Mouse (Mus musculus) urinary bladder, postnatal 25 days (tissue): ENCODE measurements at regions not wholly inside any gene's neighbourhood (a gene's known extent, or its start where the extent isn't known, plus 50 kb on each side); places are given as distances from the start of the nearest gene placed in this dataset.
A peak's percentile ranks its signal among the peaks of the same experiment; 100 is the strongest.

Source experiments
- DNase-seq: peaks from one replicate; pipeline ENCODE4 v3.0.0; 2022; ENCODE audit warnings: low spot score

GRCm38 (mm10) chr5:119944371-119944770 is 111.9 kb downstream of the Tbx5 start:
- no peak for DNase-seq

DNA sequence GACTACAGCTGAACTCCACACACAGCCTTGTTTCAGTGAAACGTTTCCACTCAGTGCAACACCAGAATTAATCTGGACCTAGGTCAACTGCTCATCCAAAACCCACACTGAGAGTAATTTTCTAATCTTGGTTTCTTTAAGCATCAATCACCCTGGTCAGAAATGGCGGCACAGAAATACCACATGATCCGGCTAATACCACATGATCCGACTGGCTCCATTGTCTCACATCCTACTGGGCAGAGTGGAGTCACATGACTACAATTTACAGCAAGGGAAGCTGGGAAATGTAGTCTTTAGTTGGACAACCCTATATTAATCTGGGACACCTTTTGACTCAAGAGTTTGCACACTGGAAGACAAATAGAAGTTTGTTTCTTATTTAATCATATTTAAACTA is 115.9 kb downstream of the Tbx5 start:
- DNase-seq, result no peak

GRCm38 (mm10) chr5:119952085-119952484 is 119.6 kb downstream of the Tbx5 start:
- DNase-seq, result no peak

DNA sequence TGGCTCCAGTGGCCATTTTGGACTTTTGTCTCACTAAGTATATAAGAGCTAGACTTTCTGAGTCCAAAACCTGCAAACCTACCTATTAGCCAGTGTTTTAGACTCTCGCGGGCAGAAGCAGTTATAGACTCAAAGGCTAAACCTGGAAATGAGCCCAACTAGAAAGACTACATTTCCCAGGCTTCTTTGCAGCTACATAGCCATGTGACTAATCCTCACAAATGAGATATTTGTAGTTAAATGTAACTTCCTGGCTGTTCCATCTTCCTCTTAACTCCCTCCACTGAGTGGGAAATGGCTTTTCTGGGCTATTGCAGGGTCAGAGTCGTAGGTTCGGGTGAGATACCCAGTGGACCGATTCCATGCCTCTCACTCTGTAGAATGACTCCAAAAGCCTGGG is 120.7 kb downstream of the Tbx5 start:
- DNase-seq, result no peak

GRCm38 (mm10) chr5:119953811-119954566 is 121.5 kb downstream of the Tbx5 start:
- DNase-seq, result no peak

- DNase-seq, result no peak
These were observed 126.5 kb downstream of the Tbx5 start for GRCm38 (mm10) chr5:119958942-119959341.

GRCm38 (mm10) chr5:119964751-119965150 is 132.3 kb downstream of the Tbx5 start:
- no peak for DNase-seq

DNA sequence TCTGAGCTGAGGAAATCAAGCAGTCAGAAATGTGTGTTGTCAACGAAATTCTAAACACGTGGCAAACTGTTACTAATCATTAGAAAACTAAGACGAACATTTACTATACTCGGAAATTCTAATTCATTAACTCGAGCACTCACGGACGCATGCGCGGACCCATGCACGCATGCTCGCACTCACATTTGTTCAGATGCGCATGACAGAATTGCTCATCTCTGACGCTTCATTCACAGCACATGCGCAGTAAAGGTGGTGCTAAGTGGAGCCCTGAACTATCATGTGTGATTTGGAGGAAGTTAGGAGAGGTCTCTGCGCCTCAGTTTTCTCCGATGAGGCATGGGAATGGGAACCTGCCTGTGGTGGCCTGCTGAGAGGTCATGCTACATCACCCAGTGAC is 138.8 kb downstream of the Tbx5 start:
- no peak for DNase-seq

- peak; percentile 29 for DNase-seq
These were observed 140.5 kb downstream of the Tbx5 start for GRCm38 (mm10) chr5:119972802-119973437.

GRCm38 (mm10) chr5:119978096-119978715 is 138.1 kb upstream of the Rbm19 start:
- DNase-seq, result no peak

DNA sequence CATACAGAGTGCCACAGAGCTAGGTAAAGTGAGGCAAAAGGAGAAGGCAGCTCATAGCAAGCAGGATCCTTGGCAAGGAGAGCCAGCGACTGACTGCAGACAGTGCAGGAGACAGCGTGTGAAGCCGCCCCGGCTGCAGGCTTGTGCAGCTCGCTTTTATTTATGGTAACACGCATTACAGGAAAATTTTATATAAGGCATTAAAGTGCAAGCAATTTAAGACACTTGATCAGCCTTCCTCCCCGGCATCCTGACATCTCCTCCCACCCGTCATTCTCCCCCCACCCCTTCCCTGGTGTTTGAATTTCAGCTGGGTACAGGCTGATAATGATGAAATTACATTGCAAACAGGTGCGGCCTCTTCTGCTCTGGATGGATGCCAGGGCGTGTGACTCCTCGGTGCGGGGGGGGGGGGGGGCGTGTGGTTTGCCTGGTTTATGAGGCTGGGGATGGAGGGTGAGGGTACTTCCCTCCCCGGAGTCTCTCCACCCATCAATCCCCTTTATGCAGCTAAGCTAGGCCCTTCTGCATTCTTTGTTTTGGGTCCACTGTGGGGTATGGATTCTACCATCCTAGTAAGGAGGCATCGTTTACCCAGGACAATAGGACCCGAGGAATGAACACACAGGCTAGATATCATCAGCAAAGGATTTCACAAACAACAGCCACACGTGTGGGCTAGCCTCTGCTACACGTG is 135.0 kb upstream of the Rbm19 start:
- no peak for DNase-seq

DNA sequence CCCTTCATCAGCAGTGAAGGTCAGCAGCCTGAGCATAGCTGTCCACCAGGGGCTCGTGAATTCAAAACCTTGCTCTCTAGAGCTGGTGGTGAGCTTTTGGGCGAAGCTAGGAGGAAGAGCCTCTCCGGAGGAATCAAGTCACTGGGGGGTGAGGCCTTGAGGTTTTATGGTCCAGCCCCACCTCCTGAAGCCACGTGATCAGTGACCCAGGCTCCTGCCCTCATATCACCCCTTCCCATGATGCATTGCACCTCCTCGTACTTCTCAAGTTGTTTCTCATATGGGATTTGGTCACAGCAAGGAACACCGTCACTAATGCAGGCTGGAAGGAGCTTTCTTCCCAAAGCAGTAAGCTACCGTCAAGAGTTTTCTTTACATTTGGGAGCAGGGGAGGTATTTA is 132.1 kb upstream of the Rbm19 start:
- DNase-seq, result no peak

- no peak for DNase-seq
These were observed 124.1 kb upstream of the Rbm19 start for GRCm38 (mm10) chr5:119992130-119992529.

DNA sequence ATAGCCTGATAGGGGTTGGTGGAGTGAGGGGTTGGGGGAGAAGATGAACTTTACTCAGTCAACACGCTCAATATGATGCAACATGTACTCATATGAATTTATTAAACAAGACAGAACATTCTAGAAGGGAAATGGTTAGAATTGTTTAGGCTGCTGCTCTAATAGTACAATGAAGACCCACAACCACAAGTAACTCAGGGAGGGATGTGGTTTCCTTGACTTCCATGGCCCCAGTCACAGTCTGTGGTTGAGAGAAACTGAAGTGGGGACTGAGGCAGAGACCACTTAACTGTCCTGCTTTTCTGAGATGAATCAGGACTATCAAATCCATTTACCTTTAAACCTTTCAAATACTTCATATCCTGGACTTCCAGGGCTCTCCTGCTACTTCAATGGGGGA is 120.5 kb upstream of the Rbm19 start:
- no peak for DNase-seq

DNA sequence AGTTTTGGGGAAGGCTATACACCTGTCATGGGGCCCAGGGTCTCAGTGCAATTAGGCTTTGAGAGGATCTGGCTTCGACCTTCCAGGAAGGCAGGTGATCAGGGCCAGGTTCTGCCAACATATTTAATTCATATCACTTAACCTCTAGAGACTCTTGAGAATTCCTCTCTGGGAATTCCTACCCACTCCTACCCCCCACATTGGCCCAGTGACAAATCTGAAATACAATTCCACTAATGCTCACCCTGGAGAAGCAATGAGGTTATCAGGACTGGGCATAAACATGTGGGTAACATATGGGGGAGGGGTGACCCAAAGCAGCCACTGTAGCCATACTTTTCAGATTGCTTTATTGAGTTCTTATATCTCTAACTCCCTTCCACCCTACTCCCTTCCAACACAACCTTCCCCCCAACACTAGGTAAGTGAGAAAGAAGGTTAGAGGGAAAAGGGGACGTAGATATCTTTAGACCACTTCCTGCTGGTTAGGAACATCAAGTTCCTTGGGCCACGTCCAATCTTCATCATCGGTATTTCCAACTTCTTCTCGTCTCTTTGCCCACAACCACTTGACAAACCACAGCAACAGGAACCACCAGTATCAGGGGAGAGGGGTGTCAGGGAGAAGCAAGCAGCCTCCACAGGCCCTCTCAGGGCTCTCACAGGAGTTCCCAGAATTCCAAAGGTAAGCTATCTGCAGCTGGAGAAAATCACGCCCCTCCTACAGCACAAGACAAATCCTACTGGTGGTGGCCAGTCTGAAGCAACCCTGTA is 110.4 kb upstream of the Rbm19 start:
- no peak for DNase-seq

DNA sequence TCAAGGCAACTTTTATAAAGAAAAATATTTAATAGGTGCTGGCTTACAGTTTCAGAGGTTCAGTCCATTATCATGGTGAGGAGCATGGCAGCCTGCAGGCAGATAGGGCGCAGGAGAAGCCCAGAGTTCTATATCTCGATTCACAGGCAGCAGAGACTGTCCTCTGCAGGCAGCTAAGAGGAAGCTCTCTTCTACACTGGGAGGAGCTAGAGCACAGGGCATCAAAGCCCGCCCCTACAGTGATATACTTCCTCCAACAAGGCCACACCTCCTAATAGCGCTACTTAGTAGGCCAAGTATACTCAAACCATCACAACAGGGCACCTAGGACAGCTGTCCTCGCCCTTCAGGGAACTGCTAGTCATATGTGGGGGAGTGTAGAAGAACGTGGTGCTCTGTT is 108.5 kb upstream of the Rbm19 start:
- no peak for DNase-seq

DNA sequence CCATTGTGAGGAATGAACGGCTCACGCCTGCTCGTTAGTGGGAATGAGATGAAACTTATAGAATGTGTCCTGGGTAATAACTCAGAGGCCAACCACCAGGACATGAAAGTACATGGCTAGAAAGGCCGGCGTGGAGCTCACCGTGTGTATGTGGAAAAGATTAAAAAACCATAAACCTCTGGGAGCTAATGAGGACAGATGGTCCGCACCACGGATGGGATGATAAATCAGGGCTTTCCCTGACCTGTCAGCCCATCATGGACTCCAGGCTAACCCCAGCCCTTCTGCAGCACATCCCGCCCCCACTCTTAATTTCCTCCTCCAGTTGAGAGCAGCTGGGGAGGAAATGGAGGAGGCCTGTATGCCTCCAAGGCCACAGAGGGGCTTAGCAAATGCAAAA is 108.0 kb upstream of the Rbm19 start:
- no peak for DNase-seq

- DNase-seq, result no peak
These were observed 100.8 kb upstream of the Rbm19 start for GRCm38 (mm10) chr5:120015417-120015816.

GRCm38 (mm10) chr5:120018126-120018525 is 98.1 kb upstream of the Rbm19 start:
- DNase-seq, result no peak

- DNase-seq, result no peak
These were observed 95.5 kb upstream of the Rbm19 start for GRCm38 (mm10) chr5:120020748-120021147.

DNA sequence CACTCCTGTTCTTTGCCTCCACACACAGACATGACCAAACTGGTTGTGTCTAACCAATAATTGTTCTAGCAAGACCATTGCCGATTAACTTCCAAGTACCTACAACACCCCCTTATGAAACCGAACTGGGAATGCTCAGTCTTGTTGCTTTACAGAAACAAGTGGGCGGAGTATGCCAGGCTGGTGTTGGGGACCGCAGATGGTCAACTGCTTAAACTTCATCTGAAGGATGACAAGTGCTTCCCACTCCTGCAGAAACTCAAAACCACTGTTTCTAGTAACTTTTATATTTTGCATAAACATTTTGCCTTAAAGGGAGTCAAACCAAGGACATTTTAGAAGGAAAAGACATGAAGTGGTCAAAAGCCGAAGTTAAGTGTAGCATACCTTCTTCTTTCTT is 94.0 kb upstream of the Rbm19 start:
- no peak for DNase-seq

- DNase-seq, result no peak
These were observed 92.2 kb upstream of the Rbm19 start for GRCm38 (mm10) chr5:120024071-120024470.
